Mouse (Mus musculus) bone marrow, adult 2 months (tissue): ENCODE measurements at regions not wholly inside any gene's neighbourhood (a gene's known extent, or its start where the extent isn't known, plus 50 kb on each side); places are given as distances from the start of the nearest gene placed in this dataset.

Source experiments
- H3K27ac ChIP-seq: fragments of 200-500 bp; 2 replicates; pipeline ENCODE4 v1.5.1; 2012; ENCODE audit warnings: low read depth, mild to moderate bottlenecking, control low read depth, inconsistent platforms, low read length; ENCODE audit not compliant: control insufficient read depth, poor library complexity, insufficient read depth
- H3K4me1 ChIP-seq: fragments of 200-500 bp; 2 replicates; pipeline ENCODE4 v1.6.1; 2011; ENCODE audit warnings: low read length; ENCODE audit not compliant: control insufficient read depth, insufficient read depth
- H3K4me3 ChIP-seq: fragments of 200-500 bp; replicated peaks from 2 replicates; pipeline ENCODE3; 2011; ENCODE audit warnings: mild to moderate bottlenecking, low read depth, low read length, control low read depth; ENCODE audit not compliant: control insufficient read depth
- CTCF ChIP-seq: fragments of 200-500 bp; IDR thresholded peaks from 2 replicates; pipeline ENCODE4 v1.5.1; 2011; ENCODE audit warnings: low read length, control low read depth; ENCODE audit not compliant: control insufficient read depth, insufficient read depth
- POLR2A ChIP-seq: fragments of 200-500 bp; IDR thresholded peaks from 2 replicates; pipeline ENCODE4 v1.6.1; 2011; ENCODE audit warnings: low read depth, mild to moderate bottlenecking, control low read depth, low read length, borderline replicate concordance; ENCODE audit not compliant: control insufficient read depth
- WGBS: fragments of 180-500 bp; shearing (Covaris S2); methylation state at CpG from one replicate; pipeline ENCODE4 v1.1.7; 2018; 5-methylcytosine and 5-hydroxymethylcytosine counted together

GRCm38 (mm10) chr6:70088041-70088440 is 704.0 kb downstream of the Rpia start:
- no peak for TF ChIP-seq CTCF
- TF ChIP-seq POLR2A: no peak
- 86% methylated on average over 19 of the region's 19 CpGs for WGBS
- no peak overlapping the region for H3K4me3 ChIP-seq
- H3K4me1 ChIP-seq: no peaks in the 10 kb centered on the region
- no peak overlapping the region for H3K27ac ChIP-seq

GRCm38 (mm10) chr6:70073841-70074240 is 718.2 kb downstream of the Rpia start:
- 80% methylated on average over 4 of the region's 4 CpGs for WGBS
- TF ChIP-seq CTCF (no peak), POLR2A (no peak)
- Histone ChIP-seq H3K4me3 (no peak overlapping the region), H3K27ac (no peak overlapping the region), H3K4me1 (no peaks in the 10 kb centered on the region; the same call in 1 of the 2 replicates)

GRCm38 (mm10) chr6:70072007-70072406 is 720.0 kb downstream of the Rpia start:
- Histone ChIP-seq H3K4me3 (no peak overlapping the region), H3K4me1 (no peaks in the 10 kb centered on the region; the same call in 1 of the 2 replicates), H3K27ac (no peak overlapping the region)
- TF ChIP-seq CTCF (no peak), POLR2A (no peak)
- 75% methylated on average over 3 of the region's 3 CpGs for WGBS

GRCm38 (mm10) chr6:70067716-70068415 is 724.2 kb downstream of the Rpia start:
- 83% methylated on average over 6 of the region's 6 CpGs for WGBS
- H3K4me1 ChIP-seq: no peaks in the 10 kb centered on the region
- no peak overlapping the region for H3K4me3 ChIP-seq
- TF ChIP-seq POLR2A (no peak), CTCF (no peak)
- H3K27ac ChIP-seq: no peak overlapping the region

GRCm38 (mm10) chr6:70059028-70059427 is 733.0 kb downstream of the Rpia start:
- H3K4me1 ChIP-seq: no peaks in the 10 kb centered on the region
- no peak overlapping the region for H3K4me3 ChIP-seq
- peak; percentile 12; the same call in 1 of the 2 replicates for TF ChIP-seq CTCF
- TF ChIP-seq POLR2A: no peak
- 85% methylated on average over 1 of the region's 1 CpGs for WGBS
- H3K27ac ChIP-seq: no peak overlapping the region

- WGBS: 68% methylated on average over 3 of the region's 3 CpGs
Observed at GRCm38 (mm10) chr6:70058374-70058773, 733.7 kb downstream of the Rpia start.

GRCm38 (mm10) chr6:70040894-70041293 is 751.1 kb downstream of the Rpia start:
- TF ChIP-seq CTCF: no peak
- Histone ChIP-seq H3K4me3 (no peak overlapping the region), H3K4me1 (no peaks in the 10 kb centered on the region), H3K27ac (no peak overlapping the region)
- WGBS: 55% methylated on average over 2 of the region's 2 CpGs

More at GRCm38 (mm10) chr6:70058374-70058773, 733.7 kb downstream of the Rpia start:
- no peak overlapping the region for H3K27ac ChIP-seq
- TF ChIP-seq CTCF (no peak), POLR2A (no peak)
- no peak overlapping the region for H3K4me3 ChIP-seq
- H3K4me1 ChIP-seq: no peaks in the 10 kb centered on the region

GRCm38 (mm10) chr6:70033674-70034073 is 758.4 kb downstream of the Rpia start:
- no peaks in the 10 kb centered on the region for H3K4me1 ChIP-seq
- H3K4me3 ChIP-seq: no peak overlapping the region
- 59% methylated on average over 1 of the region's 1 CpGs for WGBS
- H3K27ac ChIP-seq: no peak overlapping the region
- TF ChIP-seq CTCF (no peak), POLR2A (no peak)

- Histone ChIP-seq H3K4me3 (no peak overlapping the region), H3K4me1 (no peaks in the 10 kb centered on the region), H3K27ac (no peak overlapping the region)
- TF ChIP-seq CTCF (no peak), POLR2A (no peak)
Observed at GRCm38 (mm10) chr6:70011555-70011954, 780.5 kb downstream of the Rpia start.
